Mouse (Mus musculus) forebrain, embryonic 15.5 days (tissue): ENCODE measurements around the gene Fastk. TPM values are rescaled to one million over a fixed set of nuclear protein-coding genes. Genes with fewer than 3 reads are reported as not detected.
A peak's percentile ranks its signal among the peaks of the same experiment; 100 is the strongest.

Experiments
- ATAC-seq: fragments of 200-750 bp; cut with Nextera tagmentation; replicated peaks from 2 replicates; pipeline ENCODE4 v1.8.0; 2017; ENCODE audit warnings: mild to moderate bottlenecking, moderate TSS enrichment, moderate library complexity
- H3K27ac ChIP-seq: fragments of 300-500 bp; sonication (generic); replicated peaks from 2 replicates; pipeline ENCODE4 v1.5.1; 2015; ENCODE audit warnings: mild to moderate bottlenecking, inconsistent platforms
- H3K27me3 ChIP-seq: fragments of 300-500 bp; sonication (generic); 2 replicates; pipeline ENCODE4 v1.6.1; 2015; ENCODE audit warnings: inconsistent platforms
- H3K36me3 ChIP-seq: fragments of 300-500 bp; sonication (generic); 2 replicates; pipeline ENCODE4 v1.6.1; 2015; ENCODE audit warnings: mild to moderate bottlenecking, inconsistent platforms
- H3K4me1 ChIP-seq: fragments of 300-500 bp; sonication (generic); 2 replicates; pipeline ENCODE4 v1.6.1; 2015; ENCODE audit warnings: inconsistent platforms
- H3K4me2 ChIP-seq: fragments of 300-500 bp; sonication (generic); replicated peaks from 2 replicates; pipeline ENCODE4 v1.6.1; 2015; ENCODE audit warnings: mild to moderate bottlenecking, inconsistent platforms
- H3K4me3 ChIP-seq: fragments of 300-500 bp; sonication (generic); 2 replicates; pipeline ENCODE4 v1.5.1; 2015; ENCODE audit warnings: mild to moderate bottlenecking, inconsistent platforms
- H3K9ac ChIP-seq: fragments of 300-500 bp; sonication (generic); replicated peaks from 2 replicates; pipeline ENCODE4 v1.6.1; 2015; ENCODE audit warnings: mild to moderate bottlenecking, inconsistent platforms
- H3K9me3 ChIP-seq: fragments of 300-500 bp; sonication (generic); 2 replicates; pipeline ENCODE4 v1.6.1; 2016; ENCODE audit warnings: inconsistent platforms
- WGBS: fragments of 180-500 bp; shearing (Covaris S2); methylation state at CpG from one replicate; pipeline ENCODE4 v1.1.7; 2015; ENCODE audit warnings: mixed read lengths; 5-methylcytosine and 5-hydroxymethylcytosine counted together
- polyA plus RNA-seq: library from polyadenylated mRNA; unstranded; fragments of >200 nt; fragmentation: Nextera tagmentation; extraction: Ambion mirVana; gene quantifications from 2 replicates; pipeline ENCODE4 v1.2.1, GENCODE M21; 2015

Gene Fastk
- 90.6 and 91.4 TPM in 2 replicates for polyA plus RNA-seq

- peak; percentile 85 for ATAC-seq
- Histone ChIP-seq H3K27me3 (peaks cover 12% of the 10 kb centered on the region; the same call in 1 of the 2 replicates), H3K4me1 (peaks cover 36% of the 10 kb centered on the region), H3K9ac (peak within 1 kb of the TSS; percentile 97), H3K27ac (peak within 1 kb of the TSS; percentile 87), H3K36me3 (peaks cover 23% of the 10 kb centered on the region), H3K9me3 (no peaks in the 10 kb centered on the region), H3K4me3 (peak within 1 kb of the TSS; percentile 96), H3K4me2 (peak within 1 kb of the TSS; percentile 96)
- WGBS = under 1% methylated on average over 60 of the region's 60 CpGs
These were observed at the start of gene Fastk for GRCm38 (mm10) chr5:24444746-24445427. Fastk (minus strand) TSS chr5:24445287.

- no peak overlapping the region for H3K27ac ChIP-seq
- peaks cover 59% of the 10 kb centered on the region for H3K36me3 ChIP-seq
These were observed 47.6 kb upstream of the Fastk start for GRCm38 (mm10) chr5:24492546-24493285.

GRCm38 (mm10) chr5:24490413-24490920 is 45.4 kb upstream of the Fastk start:
- no peak for ATAC-seq
- 24% methylated on average over 14 of the region's 14 CpGs for WGBS
- Histone ChIP-seq H3K4me2 (no peak overlapping the region), H3K9me3 (no peaks in the 10 kb centered on the region), H3K4me1 (peaks cover 31% of the 10 kb centered on the region), H3K27me3 (peaks cover 6% of the 10 kb centered on the region; the same call in 1 of the 2 replicates), H3K36me3 (peaks cover 64% of the 10 kb centered on the region), H3K27ac (no peak overlapping the region), H3K4me3 (no peak overlapping the region), H3K9ac (no peak overlapping the region)

More at GRCm38 (mm10) chr5:24492546-24493285, 47.6 kb upstream of the Fastk start:
- Histone ChIP-seq H3K4me1 (peaks cover 45% of the 10 kb centered on the region), H3K9ac (no peak overlapping the region), H3K9me3 (no peaks in the 10 kb centered on the region), H3K27me3 (no peaks in the 10 kb centered on the region), H3K4me3 (no peak overlapping the region), H3K4me2 (no peak overlapping the region)
- no peak for ATAC-seq
- WGBS = 85% methylated on average over 16 of the region's 16 CpGs

GRCm38 (mm10) chr5:24486738-24487137 is 41.7 kb upstream of the Fastk start:
- H3K4me3 ChIP-seq = no peak overlapping the region
- H3K4me1 ChIP-seq = peaks cover 34% of the 10 kb centered on the region
- no peak for ATAC-seq
- H3K4me2 ChIP-seq = no peak overlapping the region
- H3K27me3 ChIP-seq = peaks cover 6% of the 10 kb centered on the region; the same call in 1 of the 2 replicates
- no peak overlapping the region for H3K9ac ChIP-seq
- no peak overlapping the region for H3K27ac ChIP-seq
- H3K9me3 ChIP-seq = no peaks in the 10 kb centered on the region
- 91% methylated on average over 5 of the region's 5 CpGs for WGBS
- peaks cover 54% of the 10 kb centered on the region for H3K36me3 ChIP-seq

GRCm38 (mm10) chr5:24486097-24486496 is 41.0 kb upstream of the Fastk start:
- Histone ChIP-seq H3K36me3 (peaks cover 49% of the 10 kb centered on the region), H3K27me3 (peaks cover 6% of the 10 kb centered on the region; the same call in 1 of the 2 replicates), H3K9ac (no peak overlapping the region), H3K4me2 (no peak overlapping the region), H3K27ac (no peak overlapping the region), H3K4me1 (peaks cover 40% of the 10 kb centered on the region), H3K9me3 (no peaks in the 10 kb centered on the region), H3K4me3 (no peak overlapping the region)
- ATAC-seq = no peak
- WGBS = under 1% methylated on average over 8 of the region's 8 CpGs

GRCm38 (mm10) chr5:24484963-24485362 is 39.9 kb upstream of the Fastk start:
- peaks cover 41% of the 10 kb centered on the region for H3K4me1 ChIP-seq
- 5% methylated on average over 22 of the region's 22 CpGs for WGBS

GRCm38 (mm10) chr5:24483326-24483725 is 38.2 kb upstream of the Fastk start:
- H3K9ac ChIP-seq = no peak overlapping the region
- H3K36me3 ChIP-seq = peaks cover 53% of the 10 kb centered on the region
- H3K9me3 ChIP-seq = no peaks in the 10 kb centered on the region
- peak; percentile 21; the same call in 1 of the 2 replicates for ATAC-seq
- no peak overlapping the region for H3K4me2 ChIP-seq
- peaks cover 6% of the 10 kb centered on the region; the same call in 1 of the 2 replicates for H3K27me3 ChIP-seq
- H3K27ac ChIP-seq = no peak overlapping the region
- H3K4me1 ChIP-seq = peaks cover 38% of the 10 kb centered on the region
- no peak overlapping the region for H3K4me3 ChIP-seq
- WGBS = 14% methylated on average over 11 of the region's 11 CpGs

More at GRCm38 (mm10) chr5:24484963-24485362, 39.9 kb upstream of the Fastk start:
- H3K4me3 ChIP-seq = peak overlapping the region; percentile 18; the same call in 1 of the 2 replicates
- H3K9ac ChIP-seq = peak overlapping the region; percentile 39
- H3K9me3 ChIP-seq = no peaks in the 10 kb centered on the region
- H3K4me2 ChIP-seq = peak overlapping the region; percentile 41
- H3K36me3 ChIP-seq = peaks cover 50% of the 10 kb centered on the region
- H3K27me3 ChIP-seq = peaks cover 6% of the 10 kb centered on the region; the same call in 1 of the 2 replicates
- H3K27ac ChIP-seq = no peak overlapping the region
- peak; percentile 16; the same call in 1 of the 2 replicates for ATAC-seq

GRCm38 (mm10) chr5:24482247-24483079 is 37.4 kb upstream of the Fastk start:
- Histone ChIP-seq H3K36me3 (peaks cover 53% of the 10 kb centered on the region), H3K4me1 (peaks cover 38% of the 10 kb centered on the region), H3K27me3 (peaks cover 6% of the 10 kb centered on the region; the same call in 1 of the 2 replicates), H3K9ac (peak overlapping the region; percentile 13; the same call in 1 of the 2 replicates), H3K9me3 (no peaks in the 10 kb centered on the region), H3K27ac (no peak overlapping the region), H3K4me3 (no peak overlapping the region), H3K4me2 (no peak overlapping the region)
- 40% methylated on average over 41 of the region's 41 CpGs for WGBS
- no peak for ATAC-seq

- Histone ChIP-seq H3K4me3 (no peak overlapping the region), H3K36me3 (peaks cover 58% of the 10 kb centered on the region), H3K4me2 (no peak overlapping the region), H3K9ac (no peak overlapping the region), H3K9me3 (no peaks in the 10 kb centered on the region), H3K4me1 (peaks cover 38% of the 10 kb centered on the region), H3K27me3 (no peaks in the 10 kb centered on the region), H3K27ac (no peak overlapping the region)
- ATAC-seq = peak; percentile 49
- WGBS = 0% methylated on average over 4 of the region's 4 CpGs
These were observed 36.6 kb upstream of the Fastk start for GRCm38 (mm10) chr5:24481647-24482046.

- ATAC-seq = no peak
- Histone ChIP-seq H3K9me3 (no peaks in the 10 kb centered on the region), H3K4me1 (peaks cover 39% of the 10 kb centered on the region), H3K36me3 (peaks cover 51% of the 10 kb centered on the region), H3K4me2 (no peak overlapping the region), H3K9ac (no peak overlapping the region), H3K27me3 (peaks cover 22% of the 10 kb centered on the region; the same call in 1 of the 2 replicates), H3K4me3 (no peak overlapping the region), H3K27ac (no peak overlapping the region)
- WGBS = 94% methylated on average over 9 of the region's 9 CpGs
These were observed 32.8 kb upstream of the Fastk start for GRCm38 (mm10) chr5:24477909-24478308.
